ENCODE assay signal across 29 mouse cellular contexts in the genomic region with DNA sequence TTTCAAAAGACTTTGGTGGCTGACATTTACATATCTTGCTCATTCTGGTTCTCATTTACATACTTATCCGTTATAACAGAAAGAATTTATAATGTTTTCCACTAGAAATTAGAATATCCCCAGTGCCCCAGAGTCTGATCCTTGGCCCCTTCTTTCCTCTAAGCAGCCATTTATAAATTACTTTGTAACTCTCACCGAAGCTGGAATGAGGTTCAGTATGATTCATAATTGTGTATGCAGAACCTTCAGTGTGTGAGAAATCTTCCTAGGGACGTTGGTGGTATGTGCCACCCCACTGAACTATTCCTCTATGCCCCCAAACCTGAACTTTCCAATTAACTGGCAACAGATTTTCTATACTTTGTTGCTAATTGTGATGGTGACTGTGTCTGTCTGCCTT.
"Had no signal": no experiment of that assay in that cellular context is flagged by ENCODE, and none has a peak within 500 bp of the region (broad histone marks: within the 10 kb centered on the region; RNA-seq: fewer than 3 reads in every experiment).

No protein-coding gene starts in this region.

- H3K9ac ChIP-seq: limb, embryonic 12.5 days; limb, embryonic 13.5 days; limb, embryonic 15.5 days; liver, embryonic 12.5 days; liver, embryonic 13.5 days; liver, embryonic 14.5 days; liver, embryonic 15.5 days; liver, postnatal 0 days; lung, embryonic 14.5 days; lung, embryonic 15.5 days; midbrain, embryonic 12.5 days; midbrain, embryonic 13.5 days had no signal

- H3K36me3 ChIP-seq: limb, embryonic 10.5 days; limb, embryonic 12.5 days; limb, embryonic 13.5 days; limb, embryonic 15.5 days; liver, embryonic 12.5 days; liver, embryonic 13.5 days; liver, embryonic 15.5 days; lung, embryonic 15.5 days; midbrain, embryonic 10.5 days; midbrain, embryonic 12.5 days; midbrain, embryonic 13.5 days had no signal

- H3K4me2 ChIP-seq: limb, embryonic 15.5 days; liver, embryonic 11.5 days; liver, embryonic 12.5 days; liver, embryonic 13.5 days; liver, embryonic 15.5 days; lung, embryonic 14.5 days; lung, embryonic 15.5 days; midbrain, embryonic 11.5 days; midbrain, embryonic 12.5 days; midbrain, embryonic 13.5 days had no signal

- H3K4me1 ChIP-seq: liver, embryonic 12.5 days; liver, embryonic 13.5 days; liver, embryonic 15.5 days; midbrain, embryonic 10.5 days; midbrain, embryonic 12.5 days; midbrain, embryonic 13.5 days had no signal

- H3K27ac ChIP-seq: left cerebral cortex, adult 2 months; limb, embryonic 10.5 days; limb, embryonic 12.5 days; limb, embryonic 13.5 days; limb, embryonic 15.5 days; liver, embryonic 12.5 days; liver, embryonic 13.5 days; liver, embryonic 14.5 days; liver, embryonic 15.5 days; lung, embryonic 15.5 days; macrophage; midbrain, embryonic 10.5 days; midbrain, embryonic 12.5 days; midbrain, embryonic 13.5 days had no signal

- H3K9me3 ChIP-seq: limb, embryonic 10.5 days; limb, embryonic 12.5 days; limb, embryonic 13.5 days; limb, embryonic 15.5 days; liver, embryonic 12.5 days; liver, embryonic 13.5 days; liver, embryonic 15.5 days; lung, embryonic 15.5 days; megakaryocyte, embryonic 14.5 days; midbrain, embryonic 10.5 days; midbrain, embryonic 12.5 days; midbrain, embryonic 13.5 days had no signal

- ATAC-seq: liver, embryonic 12.5 days; liver, postnatal 0 days; lung, postnatal 0 days; midbrain, embryonic 13.5 days had no signal

- DNase-seq: left cerebral cortex, postnatal 4 days; liver; liver, embryonic 13.5 days; liver, postnatal 0 days; lung, adult 18-20 months; lung, adult 2 months; lung, embryonic 14.5 days; lung, postnatal 10 days; lung, postnatal 14 days; lung, postnatal 36 days; lung, postnatal 4 days had no signal

- H3K4me3 ChIP-seq: left cerebral cortex, adult 2 months; limb, embryonic 10.5 days; limb, embryonic 12.5 days; limb, embryonic 13.5 days; limb, embryonic 15.5 days; liver, embryonic 12.5 days; liver, embryonic 13.5 days; liver, embryonic 15.5 days; lung, embryonic 15.5 days; megakaryocyte, embryonic 14.5 days; midbrain, embryonic 10.5 days; midbrain, embryonic 12.5 days; midbrain, embryonic 13.5 days; myocyte had no signal
